Mouse (Mus musculus): ENCODE results near the gene Plekhj1. TPM values are rescaled to one million over a fixed set of nuclear protein-coding genes. Genes with fewer than 3 reads are reported as not detected.
A peak's percentile ranks its signal among the peaks of the same experiment; 100 is the strongest.
"Not testable (repeated sequence)": the region's sequence is repeated elsewhere in the genome, so short reads cannot be mapped to it uniquely, and the experiment has no call there.

The Plekhj1 gene
- polyA plus RNA-seq, 1 experiment from 2014 or later, result 124 TPM

GRCm38 (mm10) chr10:80835617-80836016, 37.2 kb upstream of the Plekhj1 start:
- WGBS, result 53% methylated on average over 30 of the region's 30 CpGs
- no peaks in the 10 kb centered on the region for H3K9me3 ChIP-seq
- no peak overlapping the region for H3K4me2 ChIP-seq
- H3K36me3 ChIP-seq, result peaks cover under 1% of the 10 kb centered on the region
- H3K27ac ChIP-seq, result no peak overlapping the region
- H3K9ac ChIP-seq, result no peak overlapping the region
- peaks cover 53% of the 10 kb centered on the region for H3K27me3 ChIP-seq
- H3K4me1 ChIP-seq, result peaks cover 18% of the 10 kb centered on the region
- ATAC-seq (ENCODE audit: insufficient number of reproducible peaks, low FRiP score, low TSS enrichment, low read depth), result no peak
- H3K4me3 ChIP-seq, result no peak overlapping the region

GRCm38 (mm10) chr10:80832818-80833217, 34.4 kb upstream of the Plekhj1 start:
- peaks cover 42% of the 10 kb centered on the region for H3K4me1 ChIP-seq
- H3K4me2 ChIP-seq, result no peak overlapping the region
- WGBS, result 75% methylated on average over 7 of the region's 7 CpGs
- H3K9ac ChIP-seq, result no peak overlapping the region
- ATAC-seq (ENCODE audit: insufficient number of reproducible peaks, low FRiP score, low TSS enrichment, low read depth), result no peak
- H3K27me3 ChIP-seq, result peaks cover 45% of the 10 kb centered on the region
- no peak overlapping the region for H3K27ac ChIP-seq
- H3K36me3 ChIP-seq, result peaks cover 20% of the 10 kb centered on the region
- H3K4me3 ChIP-seq, result no peak overlapping the region
- no peaks in the 10 kb centered on the region for H3K9me3 ChIP-seq

DNA sequence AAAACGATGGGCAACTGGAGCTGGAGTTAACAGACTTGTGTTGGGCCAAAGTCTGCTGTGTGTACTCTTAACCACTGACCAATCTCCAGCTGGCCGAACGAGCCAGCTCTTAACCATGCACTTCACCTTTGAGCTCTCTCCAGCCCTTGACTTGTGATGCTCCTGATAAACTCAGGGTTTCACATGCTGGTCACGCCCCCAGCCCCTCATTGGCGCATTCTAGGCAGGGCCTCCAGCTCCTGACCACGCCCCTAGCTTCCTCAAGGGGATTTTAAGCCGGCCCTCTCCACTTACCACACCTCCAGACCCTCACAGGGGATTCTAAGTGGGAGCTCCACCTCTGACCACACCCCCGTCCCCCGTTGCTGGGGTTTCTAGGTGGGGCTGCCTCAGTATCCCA, 32.7 kb upstream of the Plekhj1 start:
- no peaks in the 10 kb centered on the region for H3K9me3 ChIP-seq
- ATAC-seq (ENCODE audit: insufficient number of reproducible peaks, low FRiP score, low TSS enrichment, low read depth), result no peak
- H3K27ac ChIP-seq, result no peak overlapping the region
- peaks cover 34% of the 10 kb centered on the region for H3K27me3 ChIP-seq
- WGBS, result 5% methylated on average over 9 of the region's 9 CpGs
- peaks cover 45% of the 10 kb centered on the region for H3K4me1 ChIP-seq
- H3K36me3 ChIP-seq, result peaks cover 20% of the 10 kb centered on the region
- H3K4me2 ChIP-seq, result no peak overlapping the region
- no peak overlapping the region for H3K4me3 ChIP-seq
- H3K9ac ChIP-seq, result no peak overlapping the region

- no peak for ATAC-seq (ENCODE audit: insufficient number of reproducible peaks, low FRiP score, low TSS enrichment, low read depth)
- H3K9me3 ChIP-seq, result no peaks in the 10 kb centered on the region
- no peak overlapping the region for H3K9ac ChIP-seq
- H3K4me1 ChIP-seq, result peaks cover 37% of the 10 kb centered on the region
- H3K27ac ChIP-seq, result no peak overlapping the region
- peaks cover 19% of the 10 kb centered on the region for H3K27me3 ChIP-seq
- H3K36me3 ChIP-seq, result peaks cover 20% of the 10 kb centered on the region
- no peak overlapping the region for H3K4me2 ChIP-seq
- no peak overlapping the region for H3K4me3 ChIP-seq
- 67% methylated on average over 1 of the region's 1 CpGs for WGBS
Observed at GRCm38 (mm10) chr10:80829359-80830278, 31.2 kb upstream of the Plekhj1 start.

- not testable (repeated sequence) for H3K9me3 ChIP-seq, H3K9ac ChIP-seq
Observed at GRCm38 (mm10) chr10:80828587-80828986, 30.2 kb upstream of the Plekhj1 start.

DNA sequence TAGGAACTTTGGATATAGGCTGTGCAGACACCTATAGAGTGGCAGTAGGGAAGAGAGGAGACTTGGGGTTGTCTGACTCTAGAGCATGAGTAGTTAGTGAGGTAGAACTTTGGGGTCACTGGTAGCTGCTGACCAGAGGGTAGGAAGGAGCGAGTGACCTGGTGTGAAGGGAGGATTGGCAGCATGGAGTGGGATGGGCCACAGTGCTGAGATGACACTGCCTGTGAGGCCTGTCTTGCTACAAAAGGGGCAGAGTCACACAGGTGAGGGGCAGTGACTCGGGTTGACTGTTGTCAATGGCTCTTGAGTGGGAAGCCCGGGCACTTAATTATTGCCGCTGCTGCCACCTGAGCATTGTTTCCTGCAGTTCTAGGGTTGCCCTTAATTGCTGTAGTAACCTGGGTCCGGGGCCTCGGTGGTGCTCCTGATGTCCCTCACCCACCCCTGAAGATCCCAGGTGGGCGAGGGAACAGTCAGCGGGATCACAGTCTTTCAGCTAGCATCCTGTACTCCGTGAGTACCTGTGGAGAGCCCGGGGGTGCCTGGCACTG, 29.5 kb upstream of the Plekhj1 start:
- ATAC-seq (ENCODE audit: insufficient number of reproducible peaks, low FRiP score, low TSS enrichment, low read depth), result no peak
- H3K36me3 ChIP-seq, result peaks cover 20% of the 10 kb centered on the region
- H3K4me3 ChIP-seq, result peak overlapping the region; percentile 74
- no peak overlapping the region for H3K27ac ChIP-seq
- peaks cover 2% of the 10 kb centered on the region; the same call in 1 of the 2 replicates for H3K27me3 ChIP-seq
- WGBS, result 73% methylated on average over 10 of the region's 10 CpGs
- peaks cover 37% of the 10 kb centered on the region for H3K4me1 ChIP-seq
- peak overlapping the region; percentile 94; the same call in 1 of the 2 replicates for H3K9ac ChIP-seq
- peak overlapping the region; percentile 91 for H3K4me2 ChIP-seq
- no peaks in the 10 kb centered on the region for H3K9me3 ChIP-seq

More at GRCm38 (mm10) chr10:80828587-80828986, 30.2 kb upstream of the Plekhj1 start:
- H3K36me3 ChIP-seq, result peaks cover 20% of the 10 kb centered on the region
- H3K4me1 ChIP-seq, result peaks cover 37% of the 10 kb centered on the region
- peak overlapping the region; percentile 74; the same call in 1 of the 2 replicates for H3K4me3 ChIP-seq
- peak overlapping the region; percentile 91; the same call in 1 of the 2 replicates for H3K4me2 ChIP-seq
- WGBS, result 73% methylated on average over 9 of the region's 9 CpGs
- not testable (repeated sequence) for H3K27ac ChIP-seq; H3K27me3 ChIP-seq; ATAC-seq (ENCODE audit: insufficient number of reproducible peaks, low FRiP score, low TSS enrichment, low read depth)

GRCm38 (mm10) chr10:80827063-80827869, 28.8 kb upstream of the Plekhj1 start:
- Histone ChIP-seq H3K27me3 (no peaks in the 10 kb centered on the region), H3K4me3 (peak overlapping the region; percentile 74), H3K4me1 (peaks cover 37% of the 10 kb centered on the region), H3K36me3 (peaks cover 20% of the 10 kb centered on the region), H3K9me3 (no peaks in the 10 kb centered on the region), H3K27ac (peak overlapping the region; percentile 88), H3K4me2 (peak overlapping the region; percentile 91), H3K9ac (peak overlapping the region; percentile 94)
- ATAC-seq (ENCODE audit: insufficient number of reproducible peaks, low FRiP score, low TSS enrichment, low read depth), result no peak
- WGBS, result 6% methylated on average over 28 of the region's 29 CpGs

DNA sequence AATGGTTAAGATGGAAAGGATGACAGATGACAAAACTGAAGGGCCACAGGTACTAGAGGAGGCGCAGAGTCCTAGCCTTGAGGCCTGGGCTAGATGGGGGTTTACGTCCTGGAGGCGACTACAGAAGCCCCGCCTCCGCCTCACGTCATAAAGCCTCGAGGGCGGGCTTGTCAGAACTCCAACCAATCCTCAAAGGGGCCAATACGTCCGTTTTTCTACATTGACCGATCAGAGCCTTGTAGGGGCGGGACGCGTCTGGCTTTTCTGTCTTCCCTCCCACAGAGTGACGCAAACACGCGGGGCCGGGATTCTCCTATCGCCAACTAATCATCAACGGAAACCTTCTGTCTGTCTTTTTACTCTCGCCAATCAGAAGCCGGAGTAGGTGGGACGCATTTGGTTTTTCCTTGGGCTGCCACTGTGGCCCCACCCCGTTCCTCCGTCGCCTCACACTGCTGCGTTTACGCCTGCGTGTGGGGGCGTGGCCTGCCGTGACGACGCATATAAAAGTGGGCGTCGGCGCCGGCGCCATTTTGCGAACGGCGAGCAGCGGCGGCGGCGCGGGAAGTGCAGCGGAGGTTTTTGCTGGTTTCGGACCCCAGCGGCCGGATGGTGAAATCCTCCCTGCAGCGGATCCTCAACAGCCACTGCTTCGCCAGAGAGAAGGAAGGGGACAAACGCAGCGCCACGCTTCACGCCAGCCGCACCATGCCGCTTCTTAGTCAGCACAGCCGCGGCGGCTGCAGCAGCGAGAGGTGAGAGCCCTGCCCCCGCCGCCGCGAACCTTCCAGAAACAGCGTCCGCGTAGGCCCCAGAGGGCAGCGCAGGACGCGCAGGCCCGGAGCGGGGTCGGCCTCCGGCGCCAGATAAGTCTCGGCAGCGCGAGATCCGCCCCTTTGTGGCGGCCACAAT, 28.0 kb upstream of the Plekhj1 start, which contains the start of gene Oaz1:
Gene Oaz1 (plus strand): TSS at position 506 of the 912 bp plus-strand sequence.
- Histone ChIP-seq H3K9ac (peak within 1 kb of the TSS; percentile 94), H3K4me1 (peaks cover 35% of the 10 kb centered on the region), H3K36me3 (peaks cover 20% of the 10 kb centered on the region), H3K4me3 (peak within 1 kb of the TSS; percentile 74), H3K27ac (peak within 1 kb of the TSS; percentile 88), H3K9me3 (no peaks in the 10 kb centered on the region), H3K4me2 (peak within 1 kb of the TSS; percentile 91), H3K27me3 (no peaks in the 10 kb centered on the region)
- peak; percentile 97 for ATAC-seq (ENCODE audit: insufficient number of reproducible peaks, low FRiP score, low TSS enrichment, low read depth)
- WGBS, result under 1% methylated on average over 80 of the region's 82 CpGs

- ATAC-seq (ENCODE audit: insufficient number of reproducible peaks, low FRiP score, low TSS enrichment, low read depth), result no peak
- WGBS, result 73% methylated on average over 2 of the region's 2 CpGs
Observed at GRCm38 (mm10) chr10:80824827-80825226, 26.4 kb upstream of the Plekhj1 start.

DNA sequence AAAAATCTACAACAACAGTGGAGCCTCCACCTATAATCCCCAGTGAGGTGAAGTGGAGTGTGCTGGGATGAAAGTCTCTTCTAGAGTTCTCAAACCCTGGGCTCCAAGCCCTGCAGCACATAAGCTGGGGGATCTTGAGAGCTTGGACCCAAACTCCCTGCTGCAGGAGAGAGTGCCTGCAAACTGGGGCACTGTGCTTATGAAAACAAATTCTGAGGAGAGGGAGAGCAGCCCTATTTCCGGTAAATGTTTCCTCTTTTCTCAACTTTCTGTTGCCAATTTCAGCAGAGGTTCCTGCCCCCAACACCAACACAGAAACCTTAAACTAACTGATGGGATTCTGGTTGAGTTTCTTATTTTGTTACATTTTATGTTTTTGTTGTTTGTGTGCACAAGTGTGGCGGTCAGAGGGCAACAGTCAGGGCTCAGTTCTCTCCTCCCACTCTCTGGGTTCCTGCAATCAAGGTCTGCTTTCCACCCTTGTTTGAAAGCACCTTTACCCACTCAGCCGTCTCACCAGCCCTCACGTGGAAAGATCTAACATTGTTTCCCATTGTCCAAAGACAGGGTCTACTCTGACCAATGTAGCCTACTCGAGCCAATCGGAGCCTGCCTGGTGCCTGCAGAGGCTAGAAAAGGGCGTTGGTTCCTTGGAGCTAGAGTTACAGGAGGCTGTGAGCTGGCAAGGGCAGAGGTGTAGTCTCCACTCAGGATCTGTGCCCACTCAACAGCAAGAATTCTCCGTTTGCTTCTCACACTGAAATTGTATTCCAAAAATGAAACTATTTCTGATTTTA, 25.6 kb upstream of the Plekhj1 start:
- Histone ChIP-seq H3K4me3 (no peak overlapping the region), H3K9ac (no peak overlapping the region), H3K36me3 (peaks cover 4% of the 10 kb centered on the region), H3K4me2 (no peak overlapping the region), H3K9me3 (no peaks in the 10 kb centered on the region), H3K27ac (no peak overlapping the region), H3K27me3 (no peaks in the 10 kb centered on the region), H3K4me1 (peaks cover 13% of the 10 kb centered on the region)
- no peak for ATAC-seq (ENCODE audit: insufficient number of reproducible peaks, low FRiP score, low TSS enrichment, low read depth)
- WGBS, result 65% methylated on average over 8 of the region's 8 CpGs

More at GRCm38 (mm10) chr10:80824827-80825226, 26.4 kb upstream of the Plekhj1 start:
- H3K4me1 ChIP-seq, result peaks cover 20% of the 10 kb centered on the region
- H3K4me3 ChIP-seq, result no peak overlapping the region
- H3K27me3 ChIP-seq, result no peaks in the 10 kb centered on the region
- H3K27ac ChIP-seq, result no peak overlapping the region
- peaks cover 11% of the 10 kb centered on the region for H3K36me3 ChIP-seq
- no peaks in the 10 kb centered on the region for H3K9me3 ChIP-seq
- no peak overlapping the region for H3K4me2 ChIP-seq
- H3K9ac ChIP-seq, result no peak overlapping the region

Measured in limb, embryonic 15.5 days (tissue).